Mouse (Mus musculus) retina, postnatal 1 day (tissue): ENCODE results near the gene Sf3b6.
"Not testable (repeated sequence)": the region's sequence is repeated elsewhere in the genome, so short reads cannot be mapped to it uniquely, and the experiment has no call there.

Experiments used
- DNase-seq: peaks from one replicate; pipeline ENCODE4 v3.0.0-alpha.2; 2012

Sf3b6 gene

DNA sequence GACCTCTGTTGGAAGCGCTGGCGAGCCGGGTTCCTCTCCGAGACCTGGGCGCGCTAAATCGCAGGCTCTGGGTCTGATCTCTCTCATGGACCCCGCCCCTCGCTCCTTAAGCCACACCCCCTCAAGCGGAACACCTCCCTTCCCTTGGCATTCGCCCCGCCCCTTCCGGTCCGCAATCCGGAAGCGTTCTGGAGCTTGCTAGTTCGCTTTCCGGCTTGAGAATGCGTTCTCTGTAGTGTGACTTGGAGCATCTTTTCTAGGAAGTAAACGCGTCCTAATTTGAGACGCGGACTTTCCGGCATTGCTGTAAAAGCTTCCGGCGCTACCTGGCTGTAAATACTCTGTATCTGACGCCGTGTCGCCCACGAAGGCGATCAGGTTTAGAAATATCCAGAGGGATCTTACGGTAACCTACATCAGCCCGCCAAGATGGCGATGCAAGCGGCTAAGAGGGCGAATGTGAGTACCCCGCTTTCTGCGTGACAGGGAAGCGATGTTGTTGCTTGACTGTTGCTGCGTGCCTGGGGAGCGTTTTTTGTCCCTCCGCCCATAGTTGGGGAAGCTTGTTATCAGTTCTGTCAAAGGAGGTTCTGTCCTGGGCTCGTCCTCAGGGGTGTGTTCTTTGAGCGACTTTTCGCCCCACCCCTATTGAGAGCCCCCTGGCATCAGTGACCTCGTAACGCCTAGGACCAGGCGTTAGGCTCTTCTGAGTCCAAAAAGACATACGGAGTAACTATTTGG lies at the start of gene Sf3b6:
TSS of gene Sf3b6 (plus strand) at position 184 of the 741 bp plus-strand sequence.
- peak; percentile 98 for DNase-seq

DNA sequence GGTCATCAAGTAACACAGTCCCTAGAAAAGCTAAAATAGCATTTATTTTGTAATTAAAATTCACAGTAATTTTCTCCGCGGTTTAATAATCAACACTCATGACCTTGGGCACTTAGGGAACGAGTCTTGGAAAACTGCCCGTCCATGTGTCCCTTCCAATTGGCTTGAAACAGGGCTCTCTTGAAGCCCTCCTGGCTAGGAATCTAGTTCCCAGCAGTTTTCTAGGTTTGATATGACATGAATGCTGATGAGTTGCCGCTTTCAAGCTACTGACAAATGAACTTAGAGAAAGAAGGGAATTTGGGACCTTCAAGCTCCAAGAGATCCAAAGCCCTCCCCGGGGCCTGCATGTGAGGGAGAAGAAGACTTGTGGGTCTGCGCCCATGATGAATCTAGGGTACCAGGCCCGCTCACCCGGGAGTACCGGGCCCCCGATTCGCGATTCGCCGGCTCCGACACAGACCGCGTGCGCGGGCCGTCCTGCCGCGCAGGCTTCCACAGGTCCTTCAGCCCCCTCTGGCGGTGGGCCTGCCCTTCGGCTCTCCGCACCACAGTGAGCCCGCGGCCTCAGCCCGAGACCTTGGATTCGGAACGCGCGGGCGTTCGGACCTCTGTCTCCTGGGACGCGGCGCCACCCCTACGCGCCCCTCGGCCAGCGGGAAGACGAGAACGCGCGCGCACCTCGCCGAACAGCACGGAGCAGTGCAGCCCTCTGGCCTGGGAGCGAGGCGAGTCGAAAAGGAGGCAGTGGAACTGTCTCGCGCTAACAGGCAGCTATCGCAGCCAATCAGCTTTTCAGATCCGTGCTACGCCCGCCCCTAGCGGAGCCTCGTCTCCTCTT lies 48.6 kb upstream of the Sf3b6 start, which contains the start of the genes Pfn4 and Fam228b:
TSS of gene Pfn4 (plus strand) at position 531 of the 841 bp plus-strand sequence.
TSS of gene Fam228b (minus strand) at position 776 of the 841 bp plus-strand sequence.
- DNase-seq, result peak; percentile 96

DNA sequence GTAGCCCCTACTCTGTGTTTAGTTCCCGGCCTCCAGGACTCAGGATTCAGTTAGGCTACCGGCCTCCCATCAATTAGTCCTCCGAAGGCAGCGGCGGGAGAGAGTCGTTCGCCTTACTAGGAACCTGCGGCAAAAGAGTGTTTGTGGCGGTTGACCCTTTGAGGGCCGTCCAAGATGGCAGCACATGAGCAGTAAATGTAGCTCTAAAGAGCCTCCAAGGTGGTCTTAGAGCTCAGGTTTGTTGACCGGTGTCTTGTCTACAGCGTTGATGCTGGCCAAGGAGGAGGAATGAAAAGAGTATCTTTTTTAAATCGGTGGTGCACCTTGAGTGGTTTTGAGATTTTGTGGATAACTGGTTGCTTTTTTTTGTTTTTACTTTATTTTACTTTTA lies 48.0 kb upstream of the Sf3b6 start:
- no peak for DNase-seq

DNA sequence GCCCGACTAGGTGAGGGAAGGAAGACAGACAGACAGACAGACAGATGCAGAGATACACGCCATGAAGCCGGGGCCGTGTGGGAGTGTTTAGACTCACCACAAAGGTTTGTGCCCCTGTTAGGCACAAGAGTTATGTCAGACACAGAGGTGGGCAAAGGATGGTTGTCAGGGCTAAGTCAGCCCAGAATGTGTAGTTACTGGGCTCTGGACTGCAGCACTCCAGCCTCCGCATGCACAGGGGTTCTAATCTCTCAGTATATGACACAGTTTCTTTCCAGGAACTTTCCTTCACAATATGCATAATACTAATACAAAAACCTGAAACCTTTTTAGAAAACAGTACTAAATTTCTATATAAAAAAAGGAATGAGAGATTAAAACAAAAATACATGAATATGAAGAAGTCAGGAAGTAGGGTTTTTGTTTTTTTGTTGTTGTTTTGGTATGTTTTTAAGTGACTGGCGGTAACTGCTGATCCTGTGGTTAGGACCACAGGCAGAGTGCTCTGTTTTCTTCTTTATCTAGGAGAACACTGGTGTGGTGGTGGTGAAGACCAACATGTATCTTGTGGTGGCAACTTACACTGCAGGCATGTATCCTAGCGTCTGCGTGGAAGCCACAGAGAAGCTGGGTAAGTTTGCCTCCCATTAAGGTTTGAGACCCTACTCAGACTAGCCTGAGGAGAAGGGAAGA lies 42.3 kb upstream of the Sf3b6 start:
- no peak for DNase-seq

DNA sequence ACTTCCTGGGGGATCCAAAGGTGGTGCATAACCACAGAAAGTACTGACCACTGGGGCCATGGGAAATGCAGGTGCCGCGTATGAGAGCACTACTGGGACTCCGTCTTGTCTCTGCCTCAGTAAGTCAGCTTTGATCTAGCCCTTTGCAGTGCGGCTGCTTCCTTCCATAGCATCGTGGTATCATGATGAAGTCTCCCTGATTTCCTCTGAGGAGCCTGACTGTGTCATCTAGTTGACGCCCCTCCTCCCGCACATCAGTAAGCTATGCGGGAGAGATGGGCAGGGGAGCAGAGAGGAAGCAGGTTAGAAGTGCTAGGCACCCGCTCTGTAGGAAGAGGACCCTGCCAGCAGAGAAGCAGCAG lies 41.8 kb upstream of the Sf3b6 start:
- no peak for DNase-seq

DNA sequence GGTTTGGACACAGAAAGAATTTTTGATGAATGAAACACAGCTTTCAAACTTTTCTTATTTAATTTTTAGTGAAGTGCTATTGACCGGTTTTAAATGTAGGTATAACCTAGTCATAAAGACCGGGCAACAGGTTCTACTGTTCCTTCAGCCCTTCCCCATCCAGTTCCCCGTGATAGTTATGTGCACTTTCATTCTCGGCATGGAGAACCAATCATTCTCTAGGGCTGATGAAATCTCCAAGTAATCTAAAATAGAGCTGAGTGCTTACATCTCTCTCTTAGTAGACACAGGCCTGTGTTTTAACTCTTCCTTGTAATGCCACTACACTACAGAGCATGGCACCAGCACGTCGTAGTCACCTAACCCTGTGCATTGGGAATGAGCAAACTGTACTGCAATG lies 39.6 kb upstream of the Sf3b6 start:
- DNase-seq, result no peak

DNA sequence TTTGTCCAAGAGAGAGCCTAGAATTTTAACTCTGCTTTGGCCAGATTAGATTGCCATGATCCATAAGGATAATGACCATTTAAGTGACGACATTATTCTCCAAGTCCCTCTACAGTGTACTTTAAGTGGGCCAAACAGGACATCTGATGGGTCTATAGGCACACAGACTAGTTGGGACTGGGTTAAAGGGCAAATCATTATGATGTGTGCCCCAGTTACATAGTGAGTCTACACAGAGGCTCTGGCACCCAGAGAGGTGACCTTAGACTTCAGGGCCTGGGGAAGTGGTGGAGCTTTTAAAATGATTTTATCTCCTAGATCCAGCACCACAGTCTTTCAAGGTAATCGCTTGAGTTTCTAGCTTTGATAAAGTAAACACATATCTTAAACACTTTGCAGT lies 37.1 kb upstream of the Sf3b6 start:
- no peak for DNase-seq

DNA sequence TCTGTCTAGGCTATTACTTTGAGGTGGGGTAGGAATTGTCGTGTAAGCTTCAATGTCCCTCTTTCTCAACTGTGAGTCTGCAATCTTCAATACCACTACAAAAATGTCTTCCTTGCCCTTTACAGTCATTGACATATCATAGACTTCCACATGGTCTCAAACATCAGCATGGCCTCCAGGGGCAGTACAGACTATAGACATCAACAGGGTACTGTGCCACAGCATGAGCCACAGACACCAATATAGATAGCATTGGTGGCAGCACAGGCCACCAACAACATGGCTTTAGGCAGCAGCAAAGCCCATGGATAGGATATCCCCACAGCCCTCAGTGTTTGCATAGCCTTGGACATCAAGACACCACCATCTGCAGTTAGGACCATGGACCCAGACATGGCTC lies 36.1 kb upstream of the Sf3b6 start:
- no peak for DNase-seq

DNA sequence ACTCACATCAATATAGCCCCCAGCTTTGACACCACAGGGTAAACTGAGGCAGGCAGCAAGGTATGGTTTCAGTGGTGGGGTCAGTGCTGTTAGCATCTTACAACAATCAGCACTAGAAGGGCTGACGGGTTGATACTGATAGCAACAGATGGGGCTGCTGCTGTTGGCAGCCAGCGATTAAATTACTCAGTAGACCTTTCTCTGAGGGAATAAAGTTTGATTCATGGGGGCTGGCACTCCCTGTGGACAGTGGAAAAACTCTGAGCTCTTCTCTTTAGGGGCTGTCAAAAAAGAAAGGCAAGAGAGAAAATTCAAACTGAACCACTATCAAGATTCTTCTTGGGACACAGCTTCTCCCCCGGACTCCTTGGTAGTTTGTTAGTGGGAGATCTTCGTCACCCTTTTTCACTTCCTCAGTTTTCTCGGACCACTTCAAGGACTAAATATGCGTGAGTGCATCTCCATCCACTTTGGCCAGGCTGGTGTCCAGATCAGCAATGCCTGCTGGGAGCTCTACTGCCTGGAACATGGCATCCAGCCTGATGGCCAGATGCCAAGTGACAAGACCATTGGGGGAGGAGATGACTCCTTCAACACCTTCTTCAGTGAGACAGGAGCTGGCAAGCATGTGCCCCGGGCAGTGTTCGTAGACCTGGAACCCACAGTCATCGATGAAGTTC lies 35.5 kb upstream of the Sf3b6 start:
- not testable (repeated sequence) for DNase-seq

DNA sequence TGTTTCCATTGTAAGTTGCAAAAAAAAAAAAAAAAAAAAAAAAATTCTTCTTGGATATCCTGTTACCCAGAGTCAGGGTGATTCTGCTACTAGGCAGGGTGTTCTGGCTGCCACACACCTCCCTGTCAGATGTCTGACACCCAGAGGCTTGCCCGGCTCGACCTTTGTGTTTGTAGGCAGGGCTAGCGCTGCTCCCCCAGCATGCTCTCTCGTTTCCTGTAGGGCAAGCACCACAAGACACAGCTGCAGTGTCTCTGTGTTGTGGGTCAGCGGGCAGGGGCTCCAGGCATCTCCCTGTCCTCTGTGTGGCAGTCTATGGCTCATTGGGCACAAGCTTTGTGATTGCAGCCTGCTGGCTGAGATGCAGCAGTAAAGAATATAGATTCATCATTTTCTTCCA lies 33.7 kb upstream of the Sf3b6 start:
- no peak for DNase-seq

DNA sequence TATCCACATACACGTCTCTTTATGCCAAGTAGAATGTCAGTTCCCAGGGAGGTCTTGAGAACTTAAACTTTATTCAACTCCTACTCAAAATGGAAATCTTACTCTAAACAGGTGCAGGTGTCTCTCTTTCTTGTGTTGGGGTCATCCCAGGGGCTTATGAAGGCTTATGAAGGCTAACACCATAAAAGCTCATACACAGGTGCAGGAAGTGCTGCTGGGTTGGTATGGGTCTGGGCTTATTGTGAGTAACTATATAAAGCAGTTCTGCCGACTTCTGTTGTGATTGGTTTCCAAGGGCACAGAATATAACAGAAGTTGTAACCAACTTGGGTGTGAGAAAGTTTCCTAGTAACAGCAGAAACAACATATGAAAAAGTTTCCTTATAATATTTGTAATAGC lies 32.9 kb upstream of the Sf3b6 start:
- no peak for DNase-seq

DNA sequence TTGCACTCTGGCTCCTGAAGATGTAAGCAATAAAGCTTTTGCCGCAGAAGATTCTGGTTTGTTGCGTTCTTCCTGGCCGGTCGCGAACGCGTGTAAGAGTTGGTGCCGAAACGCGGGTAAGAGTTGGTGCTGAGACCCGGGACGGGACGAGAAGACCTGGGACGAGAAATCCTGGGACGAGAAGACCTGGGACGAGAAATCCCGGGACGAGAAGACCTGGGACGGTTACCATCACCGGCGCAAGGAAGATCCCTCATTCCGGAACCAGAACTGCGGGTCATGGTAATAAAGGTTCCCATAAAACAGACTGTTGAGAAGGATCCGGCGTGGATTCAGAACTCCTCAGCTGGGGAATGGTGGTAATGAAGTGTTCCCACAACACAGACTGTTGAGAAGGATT lies 29.2 kb upstream of the Sf3b6 start:
- not testable (repeated sequence) for DNase-seq

DNA sequence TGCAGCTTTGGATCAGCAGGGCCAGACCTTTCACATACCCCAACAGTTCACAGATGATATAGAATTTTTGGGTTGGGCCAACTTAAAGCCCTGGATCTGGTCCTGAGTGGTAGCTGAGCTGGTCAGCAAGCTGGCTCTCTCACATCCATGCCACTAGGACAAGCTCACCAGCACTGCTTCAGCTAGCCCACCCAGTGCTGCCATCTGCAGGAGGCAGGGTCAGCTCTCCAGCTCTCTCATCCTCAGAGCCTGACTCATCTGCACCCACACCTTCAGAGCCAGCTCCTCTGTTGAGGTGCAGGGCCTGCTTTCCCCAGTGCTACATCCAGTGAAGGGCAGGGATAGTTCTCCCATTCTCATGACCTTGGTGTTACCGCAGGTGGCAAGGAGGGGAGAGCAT lies 23.6 kb upstream of the Sf3b6 start:
- peak; percentile 38 for DNase-seq

DNA sequence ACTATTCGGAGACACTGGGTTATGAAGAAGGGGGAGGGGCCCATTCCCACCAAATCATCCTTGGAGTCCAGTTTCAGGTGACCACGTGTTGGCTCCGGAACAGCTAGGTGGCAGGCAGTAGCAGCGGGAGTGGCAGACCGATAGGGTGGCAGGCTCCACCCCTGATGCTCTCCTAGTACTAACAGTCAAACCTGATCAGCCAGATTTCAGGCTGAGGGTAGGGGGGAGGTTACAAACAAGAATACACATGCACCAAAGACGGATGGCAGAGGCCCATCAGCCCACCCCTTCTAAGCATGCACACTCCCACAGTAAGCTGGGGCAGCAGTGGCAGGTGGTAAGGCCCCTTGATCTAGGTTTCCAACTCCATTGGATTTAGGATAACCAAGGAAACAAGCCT lies 19.9 kb upstream of the Sf3b6 start:
- DNase-seq, result not testable (repeated sequence)

DNA sequence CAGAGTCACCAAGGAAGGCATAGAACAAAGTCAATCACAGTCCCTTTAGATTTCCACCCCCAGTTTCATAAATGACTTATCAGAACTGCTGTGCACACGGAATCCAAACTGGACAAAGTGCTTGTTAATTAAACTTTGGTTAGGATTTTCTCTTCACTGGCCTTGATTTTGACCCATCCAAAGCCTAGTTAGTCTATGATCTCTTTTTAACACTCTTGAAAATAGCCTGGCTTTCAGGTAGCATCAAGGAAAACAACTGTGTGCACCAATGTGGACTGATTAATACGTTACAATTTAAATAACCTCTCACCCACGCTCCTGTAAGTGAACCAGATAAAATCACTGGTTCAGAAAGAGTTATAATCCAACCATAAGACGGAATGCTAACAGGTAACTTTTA lies 6.3 kb upstream of the Sf3b6 start:
- no peak for DNase-seq

DNA sequence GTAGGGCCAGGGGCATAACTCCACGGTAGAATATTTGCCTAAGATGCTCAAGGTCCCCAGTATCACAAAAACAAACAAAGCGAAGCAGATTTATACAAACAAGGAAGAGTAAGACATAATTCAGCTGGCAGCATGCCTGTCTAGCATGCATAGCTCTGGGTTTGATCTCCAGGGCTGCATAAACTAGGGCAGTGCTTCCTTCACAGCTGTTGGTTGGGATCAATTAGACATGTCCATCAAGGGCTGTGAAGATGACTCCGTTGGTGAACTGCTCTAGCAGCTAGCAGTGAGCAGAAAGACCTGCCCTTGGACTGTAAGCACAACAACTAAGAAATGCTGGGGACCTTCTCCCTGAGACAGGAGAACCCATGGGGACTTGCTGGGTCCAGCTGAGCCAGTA lies 5.6 kb upstream of the Sf3b6 start:
- no peak for DNase-seq

DNA sequence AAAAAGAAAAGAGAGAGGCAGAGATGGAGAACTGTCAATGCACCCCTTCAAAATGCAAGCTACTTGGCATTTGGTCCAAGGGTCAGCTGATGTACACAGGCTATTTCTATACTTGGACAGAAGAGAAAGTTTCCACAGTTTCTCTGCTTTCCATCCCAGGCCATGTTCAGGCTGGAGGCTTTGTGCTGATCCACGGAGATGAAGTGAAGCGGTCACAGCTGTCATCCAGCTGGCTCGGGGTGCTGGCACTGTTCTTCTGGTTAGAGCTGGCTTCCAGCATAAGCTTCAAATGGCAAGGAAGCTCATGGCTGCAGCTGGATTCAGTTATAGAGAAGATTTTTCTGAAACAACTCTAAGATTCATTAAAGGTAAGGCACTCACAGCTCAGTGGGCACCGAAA lies 3.7 kb upstream of the Sf3b6 start:
- no peak for DNase-seq

DNA sequence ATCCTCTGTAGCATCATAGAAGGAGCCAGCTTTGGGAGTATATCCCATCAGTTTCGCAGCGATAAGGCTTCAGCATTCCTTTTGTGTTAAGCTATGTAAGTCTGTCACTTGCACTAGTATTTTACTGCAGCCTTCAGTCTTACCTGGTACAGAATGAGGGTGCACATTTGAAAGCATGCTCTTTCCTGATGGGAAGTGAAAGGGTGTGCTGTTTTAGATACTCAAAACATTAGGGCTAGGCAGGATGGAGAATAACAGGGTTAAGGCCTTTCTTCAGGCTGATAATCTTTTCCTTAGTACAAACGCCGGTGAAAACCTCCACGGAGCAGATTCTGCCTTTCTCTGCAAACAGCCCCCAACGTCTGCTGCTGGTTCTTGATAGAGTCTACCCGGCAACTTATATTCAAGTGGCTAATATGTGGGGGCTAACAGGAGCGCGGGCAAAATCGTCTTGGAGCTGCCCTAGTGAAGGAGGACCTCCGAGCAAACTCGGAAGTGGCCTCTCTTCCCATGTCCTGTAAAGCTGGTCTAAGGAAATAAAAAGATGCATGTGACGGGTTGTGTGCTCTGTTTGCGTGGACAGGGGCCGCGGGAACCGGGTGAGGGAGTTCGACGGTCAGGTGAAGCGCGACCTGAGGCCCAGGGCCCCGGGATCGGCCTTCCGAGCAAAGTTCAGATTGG lies 524 bp upstream of the Sf3b6 start:
- DNase-seq, result no peak

DNA sequence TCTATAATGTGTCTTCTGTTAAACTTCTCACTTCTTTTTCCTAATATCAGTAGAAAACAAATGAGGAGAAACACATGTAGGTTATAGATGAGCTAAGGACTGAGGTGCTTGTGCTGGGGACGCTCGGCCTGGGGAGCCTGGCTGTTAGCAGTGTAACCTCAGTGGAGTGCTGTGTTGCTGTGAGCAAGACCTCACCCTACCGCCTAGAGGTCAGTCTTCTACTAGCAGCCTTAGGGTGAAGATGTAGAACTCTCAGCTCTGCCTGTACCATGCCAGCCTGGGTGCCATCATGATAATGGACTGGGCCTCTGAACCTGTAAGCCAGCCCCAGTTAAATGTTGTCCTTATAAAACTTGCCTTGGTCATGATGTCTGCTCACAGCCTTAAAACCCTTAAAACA lies 9.9 kb downstream of the Sf3b6 start:
- no peak for DNase-seq

DNA sequence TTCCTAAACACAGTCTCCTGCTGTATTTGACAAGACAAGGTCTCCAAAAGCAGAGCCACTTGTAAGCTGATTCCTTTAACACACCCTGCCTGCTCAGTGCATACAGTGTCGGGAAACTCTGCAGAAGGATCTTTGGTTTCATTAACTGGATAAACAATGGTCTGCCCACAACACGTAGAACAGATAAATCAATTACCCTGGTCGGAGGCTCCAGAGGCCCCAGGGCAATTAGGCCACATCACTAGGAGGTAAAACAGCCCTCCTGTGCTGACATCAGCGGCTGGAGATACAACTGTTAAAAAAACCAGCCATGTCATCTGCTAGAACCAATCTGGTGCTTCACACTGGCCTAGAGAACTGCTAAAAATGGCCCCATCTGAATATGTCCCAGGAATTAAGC lies 19.6 kb downstream of the Sf3b6 start:
- DNase-seq, result no peak

DNA sequence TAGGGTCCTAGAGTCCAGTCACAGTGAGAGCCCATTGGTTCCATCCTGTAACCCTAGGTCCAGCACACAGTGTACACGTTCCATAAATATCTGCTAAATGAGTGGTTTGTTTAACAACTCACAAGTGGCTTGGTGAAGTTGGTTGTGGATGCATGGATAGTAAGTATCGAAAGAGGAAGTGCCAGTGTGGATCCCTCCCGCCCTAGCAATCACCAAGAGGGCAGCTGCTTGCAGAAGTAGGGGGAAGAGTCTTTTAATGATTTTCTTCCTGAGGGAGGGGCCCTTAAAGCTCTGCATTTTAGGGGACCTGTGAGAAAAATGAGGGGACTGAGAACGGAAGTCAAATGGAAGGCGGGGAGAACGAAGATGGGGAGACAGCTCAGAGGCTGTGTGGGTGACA lies 22.7 kb downstream of the Sf3b6 start:
- DNase-seq, result no peak

DNA sequence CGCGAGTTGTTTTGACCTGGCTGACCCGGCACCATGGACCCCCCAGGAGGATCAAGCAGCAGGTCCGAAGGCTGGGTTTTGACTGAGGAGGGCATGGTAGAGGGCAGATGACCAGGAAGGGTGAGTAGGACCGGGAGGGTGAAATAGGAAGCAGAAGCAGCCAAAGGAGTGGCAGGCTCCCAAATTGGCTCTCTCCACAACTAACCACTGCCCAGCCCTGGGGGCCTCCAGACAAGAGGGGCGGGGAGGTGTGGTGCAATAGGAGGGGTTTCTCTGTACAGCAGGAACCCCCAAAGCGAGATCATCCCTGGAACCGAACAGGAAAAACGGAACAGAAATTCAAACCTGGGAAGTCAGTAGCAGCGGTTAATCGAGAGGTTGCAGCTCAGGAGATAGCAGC lies 23.4 kb downstream of the Sf3b6 start:
- no peak for DNase-seq
